Mouse (Mus musculus): Measurements from ENCODE around the gene Tcte1. TPM values are rescaled to one million over a fixed set of nuclear protein-coding genes. Genes with fewer than 3 reads are reported as not detected.

The Tcte1 gene
- not detected for polyA plus RNA-seq (2017; shearing (Covaris generic))

DNA sequence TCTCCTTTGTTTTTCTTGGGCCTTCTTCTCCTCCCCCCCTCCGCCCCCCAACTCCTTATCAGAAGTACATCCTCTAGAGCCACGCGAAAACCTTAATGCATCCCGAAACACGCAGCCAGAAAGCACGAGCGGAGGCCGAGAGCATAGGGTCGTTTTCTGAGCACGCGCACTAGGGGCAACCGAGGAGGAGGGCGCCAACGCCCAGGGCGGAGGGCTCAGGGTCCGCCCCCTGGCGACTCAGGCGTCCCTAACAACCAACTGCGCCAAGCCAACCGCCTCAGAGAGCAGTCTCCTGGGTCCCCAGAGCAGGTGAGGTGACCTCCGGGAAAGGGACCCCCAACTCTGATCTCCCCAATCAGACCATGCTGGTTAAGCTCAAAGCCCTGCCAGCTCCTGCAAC lies at the start of gene Tcte1:
Gene Tcte1, plus strand, starts transcription at position 172 of the 400 bp plus-strand sequence.

DNA sequence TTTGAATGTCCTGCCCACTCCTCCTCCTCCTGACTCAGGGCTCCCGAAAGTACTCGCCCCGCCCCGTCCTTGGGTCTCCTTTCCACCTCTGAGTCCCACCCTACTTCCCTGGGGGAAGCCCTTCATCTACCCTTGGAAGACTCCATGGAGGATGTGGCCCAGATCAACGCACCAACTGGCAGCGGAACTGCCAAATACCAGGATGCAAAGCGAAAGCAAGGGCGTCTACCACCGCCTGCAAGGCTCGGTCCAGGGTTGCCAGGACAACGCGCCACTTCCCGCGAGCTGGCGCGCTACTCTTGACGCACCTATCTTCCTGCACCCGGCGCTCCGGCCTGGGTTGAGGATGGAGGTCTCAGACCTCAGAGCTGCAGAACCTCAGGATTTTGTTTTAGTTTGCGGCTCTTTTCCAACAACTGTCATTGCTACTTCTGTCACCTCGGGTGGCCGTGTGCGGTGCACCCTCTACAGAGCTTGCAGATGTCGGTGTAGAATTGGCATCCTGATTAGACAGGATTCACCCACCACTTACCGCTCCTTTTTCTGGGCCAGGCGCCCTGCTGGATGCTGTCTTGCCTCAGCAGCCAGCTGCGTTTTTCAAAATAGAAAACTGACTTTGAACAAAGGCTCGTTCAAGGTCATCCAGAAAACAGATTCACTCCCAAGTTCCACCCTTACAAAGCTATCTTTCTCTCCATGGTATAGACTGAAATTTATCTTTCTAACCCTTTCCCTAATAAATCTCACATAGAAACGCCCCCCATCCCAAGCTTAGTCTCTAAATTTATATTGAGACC lies 48.4 kb upstream of the Tcte1 start, which contains the start of gene Spats1:
Gene Spats1, minus strand, starts transcription at position 747 of the 797 bp plus-strand sequence.

DNA sequence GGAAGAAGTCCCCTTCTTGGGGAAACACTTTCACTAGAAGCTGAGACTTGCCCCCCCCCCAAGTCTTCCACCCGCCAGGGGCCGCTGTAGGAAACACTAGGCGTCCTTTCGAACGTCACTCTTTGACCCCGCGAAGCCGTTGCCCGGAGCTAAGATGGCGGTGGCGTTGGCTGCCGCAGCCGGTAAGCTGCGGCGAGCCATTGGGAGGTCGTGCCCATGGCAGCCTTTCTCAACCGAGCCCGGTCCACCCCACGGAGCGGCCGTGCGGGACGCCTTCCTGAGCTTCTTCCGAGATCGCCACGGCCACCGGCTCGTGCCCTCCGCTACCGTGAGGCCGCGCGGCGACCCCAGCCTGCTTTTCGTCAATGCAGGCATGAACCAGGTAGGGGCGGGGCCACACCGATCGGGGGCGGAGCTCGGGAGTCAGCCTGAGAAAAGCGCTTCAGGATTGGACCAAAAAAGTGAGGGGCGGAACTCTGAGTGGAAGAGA lies 16.5 kb upstream of the Tcte1 start, which contains the start of gene Aars2:
Gene Aars2, plus strand, starts transcription at position 142 of the 490 bp plus-strand sequence.

DNA sequence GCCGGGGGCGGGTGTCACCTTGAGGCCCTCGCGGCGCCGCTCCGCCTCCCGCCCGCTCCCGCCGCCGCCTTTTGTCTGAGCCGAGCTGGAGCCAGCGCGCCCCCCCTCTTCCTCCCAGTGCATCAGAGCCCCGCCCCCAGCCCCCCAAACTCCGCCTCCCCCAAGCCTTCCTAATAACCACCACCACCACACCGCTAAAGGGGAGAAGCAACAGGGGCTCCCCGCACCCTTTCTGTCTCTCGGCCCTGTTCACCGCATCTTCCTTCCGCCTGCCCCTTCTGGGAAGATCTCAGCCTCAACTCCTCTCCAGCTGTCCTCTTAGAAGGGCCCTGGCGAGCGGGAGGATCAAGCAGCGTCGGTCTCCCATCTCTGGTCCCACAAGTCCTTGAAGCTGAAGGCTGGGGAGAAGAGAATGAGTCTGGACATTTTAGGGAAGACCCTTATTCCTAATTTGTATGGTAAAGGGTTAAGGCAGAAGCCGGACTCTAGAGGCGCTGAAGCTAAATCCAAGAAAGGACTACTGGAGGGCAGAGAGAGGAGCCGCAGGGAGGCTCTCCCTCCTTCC lies 26.5 kb downstream of the Tcte1 start, which contains the start of gene Tmem151b:
Gene Tmem151b, minus strand, starts transcription at position 61 of the 565 bp plus-strand sequence.

DNA sequence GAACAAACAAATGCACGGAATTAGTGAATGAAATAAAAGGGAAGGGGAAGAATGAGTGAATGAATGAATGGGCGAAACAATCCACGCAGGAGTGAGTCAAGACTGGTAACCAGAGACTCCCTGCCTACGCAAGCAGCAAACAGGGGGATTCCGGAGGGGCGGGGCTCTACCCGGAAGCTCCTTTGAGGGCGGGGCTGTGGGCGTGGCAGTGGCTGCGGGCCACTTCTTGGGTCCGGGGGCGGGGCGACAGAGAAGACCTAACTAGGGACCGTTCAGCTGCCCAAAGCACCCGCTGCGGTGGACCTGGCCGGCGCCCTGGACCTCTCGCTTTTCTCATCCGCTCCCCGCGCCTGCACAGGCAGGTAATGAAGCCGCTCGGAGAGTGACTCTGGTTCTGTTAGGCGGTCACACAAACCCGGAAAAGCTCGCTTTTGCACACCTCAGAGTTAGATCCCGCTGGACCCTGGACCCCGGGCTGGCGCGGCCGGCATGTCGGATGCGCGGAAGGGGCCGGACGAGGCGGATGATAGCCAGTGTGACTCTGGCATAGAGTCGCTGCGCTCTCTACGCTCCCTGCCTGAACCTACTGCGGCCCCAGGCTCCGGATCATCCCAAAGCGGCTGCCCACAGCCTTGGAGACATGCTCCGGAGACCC lies 32.3 kb downstream of the Tcte1 start, which contains the start of gene Nfkbie:
Gene Nfkbie, plus strand, starts transcription at position 252 of the 655 bp plus-strand sequence.

DNA sequence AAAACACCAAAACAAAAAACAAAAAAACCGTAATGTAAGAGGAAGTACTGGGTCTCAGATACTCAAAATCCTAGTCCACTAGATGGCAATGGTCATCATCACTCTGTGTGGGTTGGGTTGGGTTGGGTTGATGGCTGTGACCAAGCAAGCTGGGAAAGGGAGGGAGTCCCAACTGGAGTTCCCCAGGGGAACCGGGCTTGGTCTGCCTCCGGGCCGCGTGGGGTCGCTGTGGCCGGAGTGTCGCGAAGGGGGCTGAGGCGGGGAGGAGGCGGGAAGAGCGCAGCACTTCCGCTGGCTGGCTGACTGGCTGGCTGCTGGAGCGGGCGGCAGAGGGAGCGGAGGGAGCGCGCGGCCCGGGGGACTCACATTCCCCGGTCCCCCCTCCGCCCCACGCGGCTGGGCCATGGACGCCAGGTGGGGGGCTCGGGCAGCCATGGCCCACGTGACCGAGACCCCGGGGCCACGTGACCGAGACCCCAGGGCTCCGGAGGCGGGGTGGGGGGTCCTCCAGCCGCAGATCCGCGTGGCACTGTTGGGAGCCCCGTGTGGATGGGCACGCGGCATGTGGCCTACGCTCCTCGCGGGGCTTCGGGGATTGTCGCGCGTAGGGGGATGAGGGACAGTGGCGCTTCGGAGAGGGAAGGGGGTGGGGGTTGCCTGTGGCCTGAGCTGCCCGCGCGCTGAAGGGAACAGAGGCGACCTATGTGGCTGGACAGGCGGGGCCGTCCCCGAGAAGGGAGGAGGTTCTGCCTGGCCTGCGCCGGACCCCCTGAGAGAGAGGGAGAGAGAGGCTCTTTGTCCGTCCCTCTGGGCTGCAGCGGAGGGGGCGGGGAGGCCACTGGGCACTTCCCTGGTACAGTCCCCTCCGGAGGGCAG lies 40.7 kb downstream of the Tcte1 start, which contains the start of gene Slc35b2:
Gene Slc35b2, plus strand, starts transcription at position 220 of the 876 bp plus-strand sequence.

DNA sequence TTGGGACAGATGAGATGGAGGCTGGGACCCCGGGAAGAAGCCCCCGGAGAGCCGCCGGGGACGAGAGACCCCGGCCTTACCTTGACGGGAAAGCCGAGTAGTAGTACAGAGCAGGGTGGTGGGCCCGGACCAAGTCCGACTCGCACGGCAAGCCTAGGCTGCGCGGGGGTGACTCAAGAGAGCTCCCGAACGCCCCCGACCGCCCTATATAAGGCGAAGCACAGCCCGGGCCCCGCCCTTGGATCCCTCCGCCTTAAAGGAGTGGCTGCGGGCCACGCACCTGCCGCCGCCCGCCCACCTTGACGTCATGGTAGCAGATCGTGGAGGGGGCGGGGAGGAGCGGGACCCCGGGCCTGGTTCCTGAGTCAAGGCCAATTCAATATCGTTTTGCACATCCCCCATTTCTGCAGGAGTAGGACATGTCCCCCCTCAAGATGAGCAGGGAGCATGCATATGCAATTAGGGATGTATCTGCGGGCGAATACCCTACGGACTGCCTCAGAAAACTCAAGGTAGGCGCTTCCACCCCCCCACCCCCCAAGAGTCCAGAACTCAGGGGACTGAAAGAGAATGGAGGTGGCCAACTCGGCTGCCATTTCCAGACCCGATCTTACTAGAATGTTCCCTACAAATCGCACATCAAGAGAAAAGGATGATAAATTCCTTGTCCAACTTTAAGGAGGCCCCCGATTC lies 50.0 kb downstream of the Tcte1 start, which contains the start of gene Hsp90ab1:
Gene Hsp90ab1, minus strand, starts transcription at position 185 of the 693 bp plus-strand sequence.

Other genes with a start within 250 kb of the Tcte1 start
- gene Cdc5l, start 89.7 kb upstream of the Tcte1 start, polyA plus RNA-seq (2017; shearing (Covaris generic)), result 10 to 100 TPM; 72.0 to 76.8 TPM
- under 1 TPM; 0.70 to 0.75 TPM for gene Spats1, start 48.0 kb upstream of the Tcte1 start, polyA plus RNA-seq (2017; shearing (Covaris generic))
- 1 to 10 TPM; 5.4 to 9.2 TPM for gene Aars2, start 16.6 kb upstream of the Tcte1 start, polyA plus RNA-seq (2017; shearing (Covaris generic))
- gene Tmem151b, start 26.2 kb downstream of the Tcte1 start, polyA plus RNA-seq (2017; shearing (Covaris generic)), result under 1 TPM in 1 of 2 experiments, not detected in 1; 0.05 TPM
- gene Nfkbie, start 32.3 kb downstream of the Tcte1 start, polyA plus RNA-seq (2017; shearing (Covaris generic)), result 10 to 100 TPM; 61.4 to 69.0 TPM
- gene Slc35b2, start 40.4 kb downstream of the Tcte1 start, polyA plus RNA-seq (2017; shearing (Covaris generic)), result 10 to 100 TPM; 62.7 to 68.2 TPM
- gene Hsp90ab1, start 49.8 kb downstream of the Tcte1 start, polyA plus RNA-seq (2017; shearing (Covaris generic)), result 100 to 1,000 TPM; 510 to 608 TPM
- gene Slc29a1, start 76.2 kb downstream of the Tcte1 start, polyA plus RNA-seq (2017; shearing (Covaris generic)), result 100 to 1,000 TPM in 1 of 2 experiments, 10 to 100 TPM in 1; 83.1 to 100 TPM
- gene Mymx, start 78.7 kb downstream of the Tcte1 start, polyA plus RNA-seq (2017; shearing (Covaris generic)), result not detected
- gene Capn11, start 135.9 kb downstream of the Tcte1 start, polyA plus RNA-seq (2017; shearing (Covaris generic)), result 1 to 10 TPM in 1 of 2 experiments, not detected in 1; 1.2 TPM
- 10 to 100 TPM; 80.2 to 88.4 TPM for gene Mrpl14, start 162.9 kb downstream of the Tcte1 start, polyA plus RNA-seq (2017; shearing (Covaris generic))
- gene Tmem63b, start 163.5 kb downstream of the Tcte1 start, polyA plus RNA-seq (2017; shearing (Covaris generic)), result 10 to 100 TPM in 1 of 2 experiments, 1 to 10 TPM in 1; 6.1 to 11.2 TPM
- gene 1600014C23Rik, start 210.4 kb downstream of the Tcte1 start, polyA plus RNA-seq (2017; shearing (Covaris generic)), result not detected